Mouse (Mus musculus) spleen, adult 2 months (tissue): ENCODE measurements at regions not wholly inside any gene's neighbourhood (a gene's known extent, or its start where the extent isn't known, plus 50 kb on each side); places are given as distances from the start of the nearest gene placed in this dataset.
A peak's percentile ranks its signal among the peaks of the same experiment; 100 is the strongest.

Experiments used
- DNase-seq, 2 experiments: peaks; one replicate each; pipeline versions ENCODE4 v3.0.0 to v3.0.0-alpha.2; 2012 to 2021; ENCODE audit warnings: low spot score in 2 of 2, low read depth in 1 of 2
- H3K27ac ChIP-seq: fragments of 200-500 bp; 2 replicates; pipeline ENCODE4 v1.5.1; 2012; ENCODE audit warnings: low read length, inconsistent platforms; ENCODE audit not compliant: insufficient read depth
- H3K27me3 ChIP-seq: fragments of 200-500 bp; 2 replicates; pipeline ENCODE4 v1.6.1; 2012; ENCODE audit warnings: mild to moderate bottlenecking, moderate library complexity, low read length, inconsistent platforms; ENCODE audit not compliant: control insufficient read depth, insufficient read depth
- H3K36me3 ChIP-seq: fragments of 200-500 bp; 2 replicates; pipeline ENCODE4 v1.6.1; 2012; ENCODE audit warnings: mild to moderate bottlenecking, low read length, inconsistent platforms; ENCODE audit not compliant: control insufficient read depth, insufficient read depth
- H3K4me1 ChIP-seq: fragments of 200-500 bp; 2 replicates; pipeline ENCODE4 v1.6.1; 2011; ENCODE audit warnings: inconsistent platforms; ENCODE audit not compliant: control insufficient read depth, insufficient read depth, insufficient read length
- H3K4me3 ChIP-seq: fragments of 200-500 bp; 2 replicates; pipeline ENCODE4 v1.5.1; 2011; ENCODE audit warnings: mild to moderate bottlenecking, inconsistent platforms; ENCODE audit not compliant: insufficient read depth, insufficient read length; ENCODE audit errors: extremely low read depth
- CTCF ChIP-seq: fragments of 200-500 bp; IDR thresholded peaks from 2 replicates; pipeline ENCODE4 v1.5.1; 2011; ENCODE audit warnings: mild to moderate bottlenecking, inconsistent platforms; ENCODE audit not compliant: insufficient read depth, insufficient read length, insufficient replicate concordance; ENCODE audit errors: extremely low read depth
- POLR2A ChIP-seq: fragments of 200-500 bp; IDR thresholded peaks from 2 replicates; pipeline ENCODE4 v1.6.1; 2011; ENCODE audit warnings: low read depth, low read length, inconsistent platforms
- WGBS: fragments of 180-500 bp; shearing (Covaris S2); methylation state at CpG from one replicate; pipeline ENCODE4 v1.1.7; 2018; 5-methylcytosine and 5-hydroxymethylcytosine counted together

DNA sequence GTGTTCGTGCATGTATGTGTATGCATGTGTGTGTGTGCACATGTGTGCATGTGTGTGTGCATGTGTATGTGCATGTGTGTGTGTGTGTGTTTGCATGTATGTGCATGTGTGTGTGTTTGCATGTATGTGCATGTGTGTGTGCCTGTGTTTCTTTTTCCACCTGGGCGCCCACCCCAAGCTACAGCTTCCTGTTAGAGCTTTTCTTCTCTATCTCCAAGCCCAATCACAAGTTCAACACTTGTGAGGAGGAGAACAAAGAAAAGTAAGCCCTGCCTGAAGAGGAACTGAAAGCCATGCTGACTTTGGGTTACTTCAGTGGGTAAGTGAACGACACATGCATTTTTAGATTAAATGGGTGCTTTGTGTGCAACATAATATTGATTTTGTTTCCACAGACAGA lies 177.4 kb downstream of the Cd83 start:
- Histone ChIP-seq H3K4me3 (peak overlapping the region; percentile 26), H3K36me3 (peaks cover 3% of the 10 kb centered on the region; the same call in 1 of the 2 replicates), H3K4me1 (peaks cover 23% of the 10 kb centered on the region; the same call in 1 of the 2 replicates), H3K27me3 (no peaks in the 10 kb centered on the region), H3K27ac (peak overlapping the region; percentile 72)
- TF ChIP-seq CTCF (no peak), POLR2A (no peak)
- 30% methylated on average over 3 of the region's 3 CpGs for WGBS
- peak; percentile 56 to 61 for DNase-seq

DNA sequence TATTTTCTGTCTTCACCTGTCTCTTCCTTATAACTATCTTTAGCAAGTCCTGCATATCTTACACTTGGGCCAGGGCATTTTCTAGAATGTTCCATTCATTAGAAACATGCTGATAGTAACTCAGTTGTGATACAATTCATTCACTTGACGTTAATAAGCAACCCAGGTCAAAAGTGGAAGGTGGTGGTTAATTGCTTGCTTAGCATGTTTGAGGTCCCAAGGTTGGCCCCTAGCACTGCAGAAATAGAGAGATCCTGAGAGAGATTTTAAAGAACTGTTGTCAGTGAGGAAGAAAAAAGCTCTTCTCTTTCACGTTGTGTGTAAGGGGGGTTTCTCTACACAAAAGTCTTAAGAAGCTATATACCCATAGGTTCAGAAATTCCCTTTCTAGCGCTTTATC lies 178.7 kb downstream of the Cd83 start:
- no peak for TF ChIP-seq POLR2A
- peaks cover 20% of the 10 kb centered on the region; the same call in 1 of the 2 replicates for H3K4me1 ChIP-seq
- DNase-seq = no peak
- H3K36me3 ChIP-seq = peaks cover 3% of the 10 kb centered on the region; the same call in 1 of the 2 replicates
- H3K27me3 ChIP-seq = no peaks in the 10 kb centered on the region
- 58% methylated on average over 3 of the region's 3 CpGs for WGBS
- peak overlapping the region; percentile 26; the same call in 1 of the 2 replicates for H3K4me3 ChIP-seq
- peak overlapping the region; percentile 63 for H3K27ac ChIP-seq

DNA sequence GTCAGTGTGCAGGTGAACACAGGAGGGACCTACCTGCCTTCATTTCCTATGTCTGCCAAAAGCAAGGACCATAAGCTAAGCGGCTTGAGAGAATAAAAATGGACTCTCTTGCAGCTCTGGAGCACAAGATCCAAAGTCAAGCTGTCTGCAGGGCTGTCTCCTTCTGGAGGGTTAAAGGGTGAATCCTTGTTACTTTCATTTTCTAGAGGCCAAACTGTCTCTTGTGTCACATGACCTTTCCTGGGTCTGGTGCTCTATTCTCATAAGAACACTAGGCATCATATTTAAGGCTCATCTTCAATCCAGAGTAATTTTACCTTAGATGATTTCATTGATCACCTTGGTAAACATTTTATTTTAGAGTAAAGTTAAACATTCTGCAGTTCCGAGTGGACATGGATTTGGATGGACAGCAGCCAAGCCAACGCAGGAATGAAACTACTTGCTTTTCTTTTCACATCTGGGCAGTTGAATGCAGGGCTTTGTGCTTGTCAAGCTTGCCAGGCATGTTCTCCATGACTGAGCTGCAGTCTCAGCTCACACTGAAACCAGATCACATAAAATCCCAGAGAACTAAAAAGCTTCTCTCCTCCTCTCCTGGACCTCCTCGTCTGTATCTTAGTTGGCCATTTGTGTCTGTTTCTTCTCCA lies 180.8 kb downstream of the Cd83 start:
- Histone ChIP-seq H3K27ac (no peak overlapping the region), H3K36me3 (peaks cover 3% of the 10 kb centered on the region; the same call in 1 of the 2 replicates), H3K27me3 (no peaks in the 10 kb centered on the region), H3K4me3 (no peak overlapping the region), H3K4me1 (peaks cover 14% of the 10 kb centered on the region; the same call in 1 of the 2 replicates)
- no peak for TF ChIP-seq POLR2A
- TF ChIP-seq CTCF = no peak
- DNase-seq = no peak
- WGBS = 84% methylated on average over 4 of the region's 4 CpGs

DNA sequence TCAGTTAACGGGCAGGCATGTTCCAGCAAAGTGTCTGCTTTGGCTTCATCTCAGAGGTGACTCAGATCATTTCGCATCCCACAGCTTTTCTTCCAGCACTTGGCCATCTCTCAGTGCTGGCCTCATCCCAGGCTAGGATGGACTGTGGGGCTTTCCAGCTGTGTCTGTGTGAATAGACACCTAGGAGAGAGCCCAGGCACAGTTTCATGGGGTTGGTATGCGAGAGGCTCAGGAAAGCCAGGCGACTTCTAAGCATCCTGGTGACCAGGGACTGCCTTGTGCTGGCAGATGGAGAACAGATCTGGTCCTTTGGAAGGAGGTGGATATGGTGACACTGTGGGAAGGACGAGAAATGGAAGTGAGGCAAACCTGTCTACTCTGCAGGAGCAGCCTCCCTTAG lies 182.9 kb downstream of the Cd83 start:
- TF ChIP-seq CTCF (no peak), POLR2A (no peak)
- no peak overlapping the region for H3K4me3 ChIP-seq
- H3K27me3 ChIP-seq = no peaks in the 10 kb centered on the region
- 89% methylated on average over 5 of the region's 5 CpGs for WGBS
- no peaks in the 10 kb centered on the region; the same call in 1 of the 2 replicates for H3K4me1 ChIP-seq
- DNase-seq = no peak
- H3K36me3 ChIP-seq = peaks cover 3% of the 10 kb centered on the region; the same call in 1 of the 2 replicates
- no peak overlapping the region for H3K27ac ChIP-seq

DNA sequence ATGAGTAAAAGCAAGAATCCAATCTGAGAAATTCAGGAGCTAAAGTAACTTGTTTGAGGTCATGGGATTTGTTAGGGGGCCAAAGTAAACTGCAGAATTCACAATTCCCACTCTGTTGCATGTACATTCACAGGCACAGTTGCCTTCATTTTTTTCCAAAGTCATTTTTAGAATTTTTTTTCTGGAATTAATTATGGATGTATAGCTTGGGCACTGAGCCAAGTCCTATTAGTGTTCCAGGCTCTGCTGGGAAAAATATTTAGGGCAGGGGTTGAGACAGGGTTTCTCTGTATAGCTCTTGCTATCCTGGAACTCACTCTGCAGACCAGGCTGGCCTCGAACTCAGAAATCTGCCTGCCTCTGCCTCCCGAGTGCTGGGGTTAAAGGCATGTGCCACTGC lies 188.3 kb downstream of the Cd83 start:
- Histone ChIP-seq H3K4me1 (no peaks in the 10 kb centered on the region), H3K36me3 (no peaks in the 10 kb centered on the region; the same call in 1 of the 2 replicates), H3K27me3 (no peaks in the 10 kb centered on the region), H3K4me3 (no peak overlapping the region), H3K27ac (no peak overlapping the region)
- WGBS = 87% methylated on average over 2 of the region's 2 CpGs
- no peak for DNase-seq
- TF ChIP-seq CTCF (no peak), POLR2A (no peak)

DNA sequence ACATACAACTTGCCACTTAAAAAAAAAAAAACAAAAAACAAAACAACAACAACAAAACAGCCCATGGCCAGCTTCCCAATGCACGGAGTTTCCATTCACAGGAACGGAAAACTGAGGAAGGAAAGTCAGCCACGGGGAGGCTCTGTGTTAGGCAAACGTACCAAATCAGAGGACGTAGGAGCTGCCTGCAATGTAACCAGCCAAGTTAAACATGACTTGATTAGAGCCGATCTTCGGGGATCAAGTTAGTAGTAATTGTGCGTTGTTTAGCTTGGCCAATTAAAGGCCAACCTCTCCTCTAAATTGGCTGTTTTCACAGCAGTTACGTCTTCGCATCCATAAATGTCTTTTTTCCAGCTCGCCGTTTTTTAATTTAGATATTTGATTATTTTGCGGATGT lies 190.7 kb downstream of the Cd83 start:
- TF ChIP-seq POLR2A (no peak), CTCF (no peak)
- H3K4me3 ChIP-seq = no peak overlapping the region
- DNase-seq = no peak
- no peaks in the 10 kb centered on the region for H3K4me1 ChIP-seq
- no peaks in the 10 kb centered on the region for H3K27me3 ChIP-seq
- no peaks in the 10 kb centered on the region; the same call in 1 of the 2 replicates for H3K36me3 ChIP-seq
- WGBS = 95% methylated on average over 13 of the region's 13 CpGs
- no peak overlapping the region for H3K27ac ChIP-seq

DNA sequence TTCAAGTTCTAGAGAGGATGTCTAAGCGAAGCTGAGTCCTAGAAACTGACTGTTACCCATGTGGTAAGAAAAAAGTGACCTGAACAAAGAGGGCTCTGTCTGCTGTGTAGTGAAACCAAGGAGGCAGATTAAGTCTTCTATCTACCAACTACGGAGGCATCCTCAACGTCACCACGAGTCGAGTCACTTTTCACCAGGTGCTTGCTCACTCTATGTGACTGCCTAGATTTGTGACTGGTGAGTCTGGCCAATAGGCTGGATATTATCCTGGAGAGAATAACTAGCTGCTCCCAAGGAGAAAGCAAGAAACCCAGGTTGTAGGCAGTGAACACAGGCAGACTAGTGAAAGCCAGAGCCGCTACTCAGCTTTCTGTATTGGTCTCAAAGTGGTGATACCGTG lies 191.2 kb downstream of the Cd83 start:
- H3K4me3 ChIP-seq = no peak overlapping the region
- no peaks in the 10 kb centered on the region; the same call in 1 of the 2 replicates for H3K36me3 ChIP-seq
- no peak overlapping the region for H3K27ac ChIP-seq
- H3K27me3 ChIP-seq = no peaks in the 10 kb centered on the region
- no peak for TF ChIP-seq CTCF
- no peak for TF ChIP-seq POLR2A
- 96% methylated on average over 7 of the region's 7 CpGs for WGBS
- no peaks in the 10 kb centered on the region for H3K4me1 ChIP-seq
- no peak for DNase-seq
